Mouse (Mus musculus) lung, adult 18-20 months (tissue): Measurements from ENCODE around the gene Med10.
A peak's percentile ranks its signal among the peaks of the same experiment; 100 is the strongest.

ENCODE experiments used
- DNase-seq, 2 experiments: peaks; one replicate each; pipeline ENCODE4 v3.0.0; 2022; ENCODE audit warnings: mixed read lengths in 2 of 2

Gene Med10

GRCm38 (mm10) chr13:69802095-69802494 is at the start of gene Med10:
Gene Med10 (plus strand): TSS chr13:69802395.
- DNase-seq = no peak

DNA sequence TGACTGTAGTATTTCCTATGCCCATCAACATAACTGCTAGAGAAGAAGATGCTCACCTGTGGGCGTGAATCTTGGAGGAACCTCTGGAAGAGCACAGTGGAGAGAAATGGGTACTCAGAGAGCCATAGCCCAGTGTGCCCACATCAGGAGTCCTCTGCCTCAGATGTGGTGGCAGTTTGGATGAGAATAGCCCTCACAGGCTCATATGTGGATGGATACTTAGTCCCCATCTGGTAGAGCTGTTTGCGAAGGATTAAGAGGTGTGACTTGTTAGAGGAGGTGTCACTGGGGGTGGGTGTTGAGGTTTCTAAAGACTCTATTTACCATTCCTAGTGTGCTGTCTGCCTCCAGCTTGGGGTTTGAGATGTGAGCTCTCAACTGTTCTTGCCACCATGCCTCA is 49.3 kb upstream of the Med10 start:
- DNase-seq = no peak

- DNase-seq = no peak
Measured at GRCm38 (mm10) chr13:69758979-69759378, 43.2 kb upstream of the Med10 start.

- DNase-seq = no peak
Measured at GRCm38 (mm10) chr13:69761393-69761792, 40.8 kb upstream of the Med10 start.

DNA sequence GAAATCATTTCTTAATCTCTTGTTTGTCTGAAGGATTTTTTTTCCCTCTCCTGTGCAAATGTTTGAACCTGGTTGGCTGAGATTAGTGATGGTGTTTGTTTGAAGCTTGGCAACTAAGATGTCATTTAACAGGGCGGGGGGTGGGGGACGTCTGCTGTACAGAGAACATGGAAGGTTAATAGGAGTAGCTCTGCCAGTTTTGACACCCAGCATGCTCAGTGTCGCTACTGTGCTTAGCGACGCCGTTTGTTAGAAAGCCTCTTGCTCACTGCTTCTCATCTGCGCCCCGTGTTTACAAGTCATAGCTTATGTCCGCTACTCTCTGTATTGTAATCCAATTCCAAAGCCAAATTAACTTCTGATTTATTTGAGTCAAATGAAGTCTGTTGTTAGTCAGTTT is 37.5 kb upstream of the Med10 start:
- DNase-seq = no peak

DNA sequence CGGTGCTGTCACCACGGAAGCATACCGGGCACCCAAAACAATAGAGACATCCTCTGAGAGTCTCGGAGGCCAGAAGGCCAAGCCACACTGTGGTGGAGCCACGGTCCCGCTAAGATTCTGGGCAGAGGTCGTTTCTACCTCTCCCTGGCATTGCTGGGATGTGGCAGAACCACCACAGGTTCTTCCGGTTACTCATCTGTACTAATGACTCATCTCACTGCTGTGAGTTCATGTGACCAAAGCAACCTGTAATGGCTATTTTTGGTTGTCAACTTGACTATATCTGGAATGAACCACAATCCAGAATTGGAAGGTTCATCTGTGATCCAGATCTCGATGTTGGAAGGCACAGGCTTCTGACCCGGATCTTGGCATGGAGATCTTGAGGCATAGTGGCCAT is 34.0 kb upstream of the Med10 start:
- no peak for DNase-seq

GRCm38 (mm10) chr13:69770538-69771456 is 31.4 kb upstream of the Med10 start:
- no peak for DNase-seq

DNA sequence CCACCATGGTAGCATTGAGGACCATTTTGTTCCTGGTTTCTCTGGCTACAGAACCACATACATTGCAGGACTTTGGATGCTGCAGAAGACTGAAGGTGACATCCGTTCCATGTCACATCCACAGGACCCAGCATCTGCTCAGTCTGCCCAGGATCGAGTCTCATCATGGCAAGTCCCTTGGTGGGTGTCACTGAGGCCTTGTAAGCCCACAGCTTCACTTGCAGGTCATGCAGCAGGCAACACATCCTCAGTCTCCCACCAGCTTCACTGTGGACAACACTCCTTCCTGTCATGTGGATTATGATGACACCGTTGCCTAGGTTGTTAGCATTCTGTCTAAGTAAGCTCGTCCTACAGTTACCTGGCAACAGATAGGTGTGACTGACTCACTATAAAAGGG is 29.8 kb upstream of the Med10 start:
- no peak for DNase-seq

- no peak for DNase-seq
Measured at GRCm38 (mm10) chr13:69778221-69778620, 24.0 kb upstream of the Med10 start.

GRCm38 (mm10) chr13:69788704-69789103 is 13.5 kb upstream of the Med10 start:
- no peak for DNase-seq

GRCm38 (mm10) chr13:69791814-69792213 is 10.4 kb upstream of the Med10 start:
- DNase-seq = no peak

DNA sequence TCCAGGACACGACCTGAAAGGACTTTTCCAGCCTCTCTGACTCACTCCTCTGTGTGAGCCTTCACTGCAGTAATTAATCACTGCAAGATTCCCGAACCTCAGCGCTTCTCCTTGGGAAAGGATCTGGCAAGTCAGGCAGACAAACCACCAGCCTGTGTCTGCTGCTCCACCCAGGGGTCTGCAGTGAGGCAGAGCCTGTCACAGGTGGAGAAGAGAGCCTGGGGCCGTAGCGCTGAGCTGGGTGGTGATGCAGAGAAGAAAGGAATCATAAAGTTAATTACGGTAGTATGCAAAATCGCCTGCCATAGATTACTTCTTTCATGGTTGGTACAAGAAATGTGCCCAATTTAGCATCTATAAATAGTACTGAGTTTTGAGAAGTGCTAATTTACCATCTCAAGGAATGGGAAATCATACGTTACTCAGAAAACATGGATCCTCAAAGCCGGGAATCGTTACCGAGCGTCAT is 9.6 kb upstream of the Med10 start:
- no peak for DNase-seq

DNA sequence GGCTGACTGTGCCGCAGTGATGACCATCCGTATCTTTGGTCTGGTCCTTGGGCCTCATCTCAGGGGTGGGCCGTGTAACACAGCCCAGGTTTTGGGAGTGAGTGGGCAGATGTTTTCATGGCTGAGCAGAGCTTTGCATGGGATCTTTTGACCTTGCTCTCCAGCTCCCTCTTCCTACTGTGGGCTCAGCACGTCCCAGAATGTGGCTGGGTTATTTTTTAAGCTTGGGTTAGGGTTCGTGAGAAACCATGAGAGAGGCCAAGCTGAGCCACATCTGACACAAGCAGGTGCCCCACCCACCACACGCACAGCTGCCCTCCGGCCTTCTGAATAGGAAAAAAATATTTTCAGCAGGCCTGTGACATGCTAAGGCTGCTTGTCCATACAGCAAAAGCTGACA is 7.4 kb upstream of the Med10 start:
- no peak for DNase-seq

GRCm38 (mm10) chr13:69809681-69810611 is 7.8 kb downstream of the Med10 start:
- peak; percentile 81 to 90 for DNase-seq

DNA sequence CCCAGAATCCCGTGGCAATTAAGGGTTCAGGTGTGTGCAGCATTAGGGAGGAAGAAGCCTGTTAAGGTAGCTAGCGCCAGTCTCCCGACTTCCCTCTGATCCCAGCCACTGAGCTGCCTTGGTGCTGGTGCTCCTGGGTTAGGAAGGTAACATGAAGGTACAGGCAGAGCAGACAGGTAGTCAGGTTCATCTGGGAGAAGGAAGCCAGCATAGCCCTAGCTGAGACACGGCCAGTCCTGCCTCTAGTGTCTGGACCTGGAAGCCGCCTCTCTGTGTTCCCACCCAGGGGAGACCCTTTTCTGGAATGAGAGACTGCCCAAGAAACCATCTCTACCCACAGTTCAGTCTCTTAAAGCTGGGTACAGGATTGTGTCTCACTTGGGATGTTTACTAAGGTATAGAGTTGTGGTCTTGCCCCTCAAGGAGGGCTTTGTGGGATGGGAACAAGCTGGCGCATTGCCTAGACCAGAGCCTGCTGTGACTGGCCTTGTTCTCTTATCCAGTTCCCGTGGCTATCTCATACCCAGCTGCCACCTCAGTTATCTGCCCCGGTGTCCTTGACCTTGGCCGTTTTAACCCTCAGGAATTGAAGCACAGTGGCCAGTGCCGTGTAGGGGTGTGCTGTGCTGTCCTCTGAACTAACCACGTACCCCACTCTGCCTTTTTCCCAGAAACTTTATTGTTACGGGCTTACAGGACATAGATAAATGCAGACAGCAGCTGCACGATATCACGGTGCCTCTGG is 8.9 kb downstream of the Med10 start:
- DNase-seq = no peak

GRCm38 (mm10) chr13:69813870-69814269 is 11.7 kb downstream of the Med10 start:
- DNase-seq = no peak

- no peak for DNase-seq
Measured at GRCm38 (mm10) chr13:69818306-69818705, 16.1 kb downstream of the Med10 start.

GRCm38 (mm10) chr13:69821169-69821822 is 19.1 kb downstream of the Med10 start:
- DNase-seq = no peak

DNA sequence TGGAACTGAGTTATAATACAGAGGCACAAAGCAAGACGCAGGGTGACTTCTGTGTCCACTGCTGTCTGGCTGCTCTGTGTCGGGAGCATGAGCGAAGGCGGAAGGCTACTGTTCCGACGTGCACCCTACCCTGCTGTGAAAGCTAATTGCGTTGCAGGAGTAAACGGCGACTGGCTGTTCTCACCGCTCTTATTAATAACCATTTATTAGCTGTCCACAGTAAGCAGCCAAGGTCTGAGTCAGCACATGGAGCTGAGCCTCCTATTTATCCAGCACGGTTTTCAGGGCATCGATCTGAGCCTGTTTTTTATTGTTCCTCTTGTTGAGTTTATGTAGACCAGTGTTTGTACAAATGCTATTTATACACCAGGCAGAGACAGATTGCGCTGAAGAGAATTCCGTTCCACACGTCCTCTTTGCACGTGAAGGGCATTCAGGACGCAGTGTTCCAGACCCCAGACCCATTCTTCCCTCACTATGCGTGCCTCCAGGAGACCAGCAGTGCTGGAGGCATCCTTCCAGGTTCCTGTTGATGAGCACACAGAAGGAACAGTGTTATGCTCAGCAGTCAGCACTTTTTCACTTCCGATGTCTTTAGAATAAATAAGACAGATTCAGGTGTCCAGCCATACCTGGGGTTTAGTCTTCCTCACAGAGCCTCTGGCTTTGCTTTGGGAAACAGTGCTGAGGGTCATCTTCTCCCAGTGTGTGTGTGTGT is 21.9 kb downstream of the Med10 start:
- no peak for DNase-seq

- DNase-seq = no peak
Measured at GRCm38 (mm10) chr13:69825396-69826095, 23.4 kb downstream of the Med10 start.

DNA sequence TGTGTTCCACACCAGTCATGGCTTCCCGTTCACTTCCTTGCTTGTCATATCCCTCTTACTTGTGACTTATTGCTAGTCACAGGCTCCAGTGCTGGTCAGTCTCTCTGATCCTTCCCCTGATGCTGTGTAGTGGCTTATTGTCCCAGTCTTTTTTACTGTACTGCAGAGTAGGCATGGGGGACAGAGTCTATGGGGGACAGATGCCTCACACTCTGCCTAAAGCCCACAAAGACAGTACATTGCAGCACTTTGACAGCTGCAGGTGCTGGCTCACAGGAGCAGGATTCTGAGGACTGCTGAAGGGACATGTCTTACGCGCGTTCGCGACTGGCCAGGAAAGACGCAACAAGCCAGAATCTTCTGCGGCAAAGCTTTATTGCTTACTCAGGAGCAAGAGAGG is 28.4 kb downstream of the Med10 start:
- no peak for DNase-seq
